Mouse (Mus musculus) limb, embryonic 12.5 days (tissue): Measurements from ENCODE around the gene Pan2. TPM values are rescaled to one million over a fixed set of nuclear protein-coding genes. Genes with fewer than 3 reads are reported as not detected.
"Not testable (repeated sequence)": the region's sequence is repeated elsewhere in the genome, so short reads cannot be mapped to it uniquely, and the experiment has no call there.

Experiments
- ATAC-seq: fragments of 200-750 bp; cut with Nextera tagmentation; 2 replicates; pipeline ENCODE4 v1.8.0; 2017; ENCODE audit warnings: low read depth, moderate TSS enrichment; ENCODE audit not compliant: insufficient number of reproducible peaks, insufficient read depth, low FRiP score, low TSS enrichment
- H3K27ac ChIP-seq: fragments of 300-500 bp; sonication (generic); 2 replicates; pipeline ENCODE4 v1.5.1; 2016; ENCODE audit warnings: mild to moderate bottlenecking, moderate library complexity
- H3K27me3 ChIP-seq: fragments of 300-500 bp; sonication (generic); 2 replicates; pipeline ENCODE4 v1.6.1; 2016; ENCODE audit warnings: mild to moderate bottlenecking, moderate library complexity
- H3K36me3 ChIP-seq: fragments of 300-500 bp; sonication (generic); 2 replicates; pipeline ENCODE4 v1.6.1; 2016; ENCODE audit warnings: mild to moderate bottlenecking, moderate library complexity
- H3K4me1 ChIP-seq: fragments of 300-500 bp; sonication (generic); replicated peaks from 2 replicates; pipeline ENCODE4 v1.6.1; 2016
- H3K4me2 ChIP-seq: fragments of 300-500 bp; sonication (generic); 2 replicates; pipeline ENCODE4 v1.6.1; 2016; ENCODE audit warnings: mild to moderate bottlenecking, moderate library complexity
- H3K4me3 ChIP-seq: fragments of 300-500 bp; sonication (generic); replicated peaks from 2 replicates; pipeline ENCODE4 v1.5.1; 2016; ENCODE audit warnings: mild to moderate bottlenecking
- H3K9ac ChIP-seq: fragments of 300-500 bp; sonication (generic); replicated peaks from 2 replicates; pipeline ENCODE4 v1.6.1; 2016; ENCODE audit warnings: mild to moderate bottlenecking, moderate library complexity
- H3K9me3 ChIP-seq: fragments of 300-500 bp; sonication (generic); 2 replicates; pipeline ENCODE4 v1.6.1; 2016; ENCODE audit warnings: mild to moderate bottlenecking, moderate library complexity
- WGBS: fragments of 180-500 bp; shearing (Covaris S2); methylation state at CpG from one replicate; pipeline ENCODE4 v1.1.7; 2016; 5-methylcytosine and 5-hydroxymethylcytosine counted together
- polyA plus RNA-seq: library from polyadenylated mRNA; unstranded; fragments of >200 nt; fragmentation: Nextera tagmentation; extraction: Ambion mirVana; gene quantifications from 2 replicates; pipeline ENCODE4 v1.2.1, GENCODE M21; 2016

The Pan2 gene
- polyA plus RNA-seq, 1 experiment from 2014 or later, result 42.3 TPM

- H3K4me2 ChIP-seq, result no peak overlapping the region
- no peak for ATAC-seq
- 87% methylated on average over 4 of the region's 4 CpGs for WGBS
- H3K9ac ChIP-seq, result no peak overlapping the region
- H3K9me3 ChIP-seq, result no peaks in the 10 kb centered on the region
- no peaks in the 10 kb centered on the region for H3K4me1 ChIP-seq
- H3K4me3 ChIP-seq, result no peak overlapping the region
- H3K36me3 ChIP-seq, result peaks cover 80% of the 10 kb centered on the region
- H3K27ac ChIP-seq, result no peak overlapping the region
- H3K27me3 ChIP-seq, result no peaks in the 10 kb centered on the region
Measured at GRCm38 (mm10) chr10:128310902-128311301, 7.8 kb downstream of the Pan2 start.

GRCm38 (mm10) chr10:128315578-128315977, 12.4 kb downstream of the Pan2 start:
- Histone ChIP-seq H3K9me3 (no peaks in the 10 kb centered on the region), H3K9ac (no peak overlapping the region), H3K27me3 (no peaks in the 10 kb centered on the region), H3K4me3 (no peak overlapping the region), H3K36me3 (peaks cover 92% of the 10 kb centered on the region), H3K27ac (no peak overlapping the region), H3K4me2 (no peak overlapping the region), H3K4me1 (no peaks in the 10 kb centered on the region)
- WGBS, result 94% methylated on average over 8 of the region's 8 CpGs
- ATAC-seq, result no peak

GRCm38 (mm10) chr10:128321641-128322040, 18.5 kb downstream of the Pan2 start:
- WGBS, result 64% methylated on average over 12 of the region's 12 CpGs
- H3K9ac ChIP-seq, result peak overlapping the region; percentile 96
- peak overlapping the region; percentile 97 for H3K27ac ChIP-seq
- ATAC-seq, result no peak
- H3K36me3 ChIP-seq, result peaks cover 68% of the 10 kb centered on the region
- H3K4me2 ChIP-seq, result peak overlapping the region; percentile 88
- H3K4me1 ChIP-seq, result peaks cover 15% of the 10 kb centered on the region
- H3K9me3 ChIP-seq, result no peaks in the 10 kb centered on the region
- peak overlapping the region; percentile 68 for H3K4me3 ChIP-seq
- no peaks in the 10 kb centered on the region for H3K27me3 ChIP-seq

- Histone ChIP-seq H3K36me3 (peaks cover 68% of the 10 kb centered on the region), H3K9ac (peak within 1 kb of the TSS; percentile 96), H3K4me3 (peak within 1 kb of the TSS; percentile 68), H3K27ac (peak within 1 kb of the TSS; percentile 97), H3K9me3 (no peaks in the 10 kb centered on the region), H3K27me3 (no peaks in the 10 kb centered on the region), H3K4me2 (peak within 1 kb of the TSS; percentile 88), H3K4me1 (peaks cover 15% of the 10 kb centered on the region)
- ATAC-seq, result peak; percentile 96
- under 1% methylated on average over 40 of the region's 40 CpGs for WGBS
Measured at GRCm38 (mm10) chr10:128322141-128323108, 19.3 kb downstream of the Pan2 start, which contains the start of gene Cnpy2. Cnpy2 (plus strand) TSS chr10:128322459.

GRCm38 (mm10) chr10:128323516-128323915, 20.4 kb downstream of the Pan2 start:
- Histone ChIP-seq H3K27ac (peak overlapping the region; percentile 97), H3K4me1 (peaks cover 15% of the 10 kb centered on the region), H3K36me3 (peaks cover 68% of the 10 kb centered on the region), H3K4me3 (peak overlapping the region; percentile 68), H3K9me3 (no peaks in the 10 kb centered on the region), H3K27me3 (no peaks in the 10 kb centered on the region), H3K9ac (peak overlapping the region; percentile 96), H3K4me2 (peak overlapping the region; percentile 88)
- 70% methylated on average over 8 of the region's 8 CpGs for WGBS
- ATAC-seq, result no peak

- no peaks in the 10 kb centered on the region for H3K27me3 ChIP-seq
- no peak overlapping the region for H3K4me3 ChIP-seq
- H3K9me3 ChIP-seq, result no peaks in the 10 kb centered on the region
- no peak overlapping the region for H3K27ac ChIP-seq
- peaks cover 57% of the 10 kb centered on the region for H3K36me3 ChIP-seq
- ATAC-seq, result no peak
- peaks cover 12% of the 10 kb centered on the region for H3K4me1 ChIP-seq
- H3K4me2 ChIP-seq, result no peak overlapping the region
- 94% methylated on average over 8 of the region's 8 CpGs for WGBS
- H3K9ac ChIP-seq, result no peak overlapping the region
Measured at GRCm38 (mm10) chr10:128326825-128327224, 23.7 kb downstream of the Pan2 start.

GRCm38 (mm10) chr10:128327610-128328009, 24.5 kb downstream of the Pan2 start:
- H3K4me1 ChIP-seq, result peaks cover 12% of the 10 kb centered on the region
- no peak overlapping the region for H3K4me2 ChIP-seq
- H3K9me3 ChIP-seq, result no peaks in the 10 kb centered on the region
- no peaks in the 10 kb centered on the region for H3K27me3 ChIP-seq
- H3K27ac ChIP-seq, result no peak overlapping the region
- 94% methylated on average over 10 of the region's 10 CpGs for WGBS
- ATAC-seq, result no peak
- no peak overlapping the region for H3K4me3 ChIP-seq
- H3K36me3 ChIP-seq, result peaks cover 57% of the 10 kb centered on the region
- no peak overlapping the region for H3K9ac ChIP-seq

- H3K9ac ChIP-seq, ATAC-seq, H3K27me3 ChIP-seq, H3K4me3 ChIP-seq, H3K4me2 ChIP-seq, H3K4me1 ChIP-seq, H3K27ac ChIP-seq, H3K9me3 ChIP-seq: not testable (repeated sequence)
- H3K36me3 ChIP-seq, result peaks cover 24% of the 10 kb centered on the region
- 83% methylated on average over 6 of the region's 6 CpGs for WGBS
Measured at GRCm38 (mm10) chr10:128332358-128333249, 29.5 kb downstream of the Pan2 start.

- Histone ChIP-seq H3K9me3 (no peaks in the 10 kb centered on the region), H3K27ac (no peak overlapping the region), H3K4me1 (peaks cover 17% of the 10 kb centered on the region), H3K36me3 (peaks cover 12% of the 10 kb centered on the region; the same call in 1 of the 2 replicates), H3K27me3 (no peaks in the 10 kb centered on the region), H3K4me2 (no peak overlapping the region), H3K9ac (no peak overlapping the region), H3K4me3 (no peak overlapping the region)
- no peak for ATAC-seq
- 3% methylated on average over 4 of the region's 4 CpGs for WGBS
Measured at GRCm38 (mm10) chr10:128335582-128335981, 32.4 kb downstream of the Pan2 start.

GRCm38 (mm10) chr10:128336195-128336594, 33.1 kb downstream of the Pan2 start:
- no peaks in the 10 kb centered on the region for H3K27me3 ChIP-seq
- no peaks in the 10 kb centered on the region for H3K9me3 ChIP-seq
- peaks cover 17% of the 10 kb centered on the region for H3K4me1 ChIP-seq
- H3K9ac ChIP-seq, result no peak overlapping the region
- peak overlapping the region; percentile 73; the same call in 1 of the 2 replicates for H3K4me2 ChIP-seq
- WGBS, result 91% methylated on average over 3 of the region's 3 CpGs
- H3K36me3 ChIP-seq, result peaks cover 14% of the 10 kb centered on the region
- ATAC-seq, result no peak
- H3K27ac ChIP-seq, result no peak overlapping the region
- no peak overlapping the region for H3K4me3 ChIP-seq

GRCm38 (mm10) chr10:128336597-128336996, 33.5 kb downstream of the Pan2 start:
- 84% methylated on average over 3 of the region's 3 CpGs for WGBS
- H3K36me3 ChIP-seq, result peaks cover 14% of the 10 kb centered on the region
- peaks cover 17% of the 10 kb centered on the region for H3K4me1 ChIP-seq
- peak overlapping the region; percentile 93; the same call in 1 of the 2 replicates for H3K27ac ChIP-seq
- peak overlapping the region; percentile 95 for H3K4me3 ChIP-seq
- no peaks in the 10 kb centered on the region for H3K27me3 ChIP-seq
- H3K9ac ChIP-seq, result peak overlapping the region; percentile 54; the same call in 1 of the 2 replicates
- H3K9me3 ChIP-seq, result no peaks in the 10 kb centered on the region
- H3K4me2 ChIP-seq, result peak overlapping the region; percentile 73
- ATAC-seq, result no peak
